Mouse (Mus musculus): ENCODE data around the gene Dbn1.

The Dbn1 gene

GRCm38 (mm10) chr13:55487578-55488498 lies at the start of gene Dbn1:
Gene Dbn1 (minus strand): TSS chr13:55488111.
- no peak for DNase-seq

- DNase-seq, result peak; percentile 100
Observed at GRCm38 (mm10) chr13:55536194-55537175, 48.6 kb upstream of the Dbn1 start, which contains the start of gene Ddx41. Gene Ddx41 (minus strand): TSS chr13:55536658.

- DNase-seq, result no peak
Observed at GRCm38 (mm10) chr13:55535796-55536193, 47.9 kb upstream of the Dbn1 start.

GRCm38 (mm10) chr13:55535191-55535590 lies 47.3 kb upstream of the Dbn1 start:
- no peak for DNase-seq

- DNase-seq, result no peak
Observed at GRCm38 (mm10) chr13:55529198-55529915, 41.4 kb upstream of the Dbn1 start, which contains the start of gene Dok3. Gene Dok3 (minus strand): TSS chr13:55529296.

GRCm38 (mm10) chr13:55527834-55528772 lies 40.2 kb upstream of the Dbn1 start:
- no peak for DNase-seq

GRCm38 (mm10) chr13:55527212-55527611 lies 39.3 kb upstream of the Dbn1 start:
- no peak for DNase-seq

GRCm38 (mm10) chr13:55525733-55526553 lies 38.0 kb upstream of the Dbn1 start:
- no peak for DNase-seq

GRCm38 (mm10) chr13:55523951-55524600 lies 36.2 kb upstream of the Dbn1 start:
- DNase-seq, result no peak

- peak; percentile 52 for DNase-seq
Observed at GRCm38 (mm10) chr13:55523278-55523677, 35.4 kb upstream of the Dbn1 start.

GRCm38 (mm10) chr13:55522730-55523129 lies 34.8 kb upstream of the Dbn1 start:
- no peak for DNase-seq

GRCm38 (mm10) chr13:55519606-55520005 lies 31.7 kb upstream of the Dbn1 start:
- no peak for DNase-seq

GRCm38 (mm10) chr13:55516955-55517354 lies 29.0 kb upstream of the Dbn1 start:
- DNase-seq, result peak; percentile 75

- DNase-seq, result no peak
Observed at GRCm38 (mm10) chr13:55513828-55514227, 25.9 kb upstream of the Dbn1 start.

- peak; percentile 86 for DNase-seq
Observed at GRCm38 (mm10) chr13:55513111-55513748, 25.3 kb upstream of the Dbn1 start, which contains the start of gene Pdlim7. Gene Pdlim7 (minus strand): TSS chr13:55513676.

GRCm38 (mm10) chr13:55512379-55513031 lies 24.6 kb upstream of the Dbn1 start:
- DNase-seq, result peak; percentile 63

GRCm38 (mm10) chr13:55511492-55511861 lies 23.6 kb upstream of the Dbn1 start:
- DNase-seq, result no peak

- DNase-seq, result peak; percentile 63
Observed at GRCm38 (mm10) chr13:55510668-55511491, 23.0 kb upstream of the Dbn1 start.
